Mouse (Mus musculus) kidney, embryonic 16.5 days (tissue): ENCODE measurements at regions not wholly inside any gene's neighbourhood (a gene's known extent, or its start where the extent isn't known, plus 50 kb on each side); places are given as distances from the start of the nearest gene placed in this dataset.
"Not testable (repeated sequence)": the region's sequence is repeated elsewhere in the genome, so short reads cannot be mapped to it uniquely, and the experiment has no call there.

ENCODE experiments used
- ATAC-seq: fragments of 200-750 bp; cut with Nextera tagmentation; 2 replicates; pipeline ENCODE4 v1.8.0; 2017; ENCODE audit warnings: moderate TSS enrichment; ENCODE audit not compliant: low FRiP score, low TSS enrichment
- H3K27ac ChIP-seq: fragments of 300-500 bp; sonication (generic); 2 replicates; pipeline ENCODE4 v1.5.1; 2014; ENCODE audit warnings: low read length
- H3K27me3 ChIP-seq: fragments of 300-500 bp; sonication (generic); 2 replicates; pipeline ENCODE4 v1.6.1; 2014; ENCODE audit warnings: low read length, control low read depth, mixed read lengths; ENCODE audit not compliant: insufficient read depth
- H3K36me3 ChIP-seq: fragments of 300-500 bp; sonication (generic); 2 replicates; pipeline ENCODE4 v1.6.1; 2014; ENCODE audit warnings: low read length, control low read depth, mixed read lengths; ENCODE audit not compliant: insufficient read depth
- H3K4me1 ChIP-seq: fragments of 300-500 bp; sonication (generic); 2 replicates; pipeline ENCODE4 v1.6.1; 2014; ENCODE audit warnings: low read length, control low read depth, mixed read lengths; ENCODE audit not compliant: insufficient read depth
- H3K4me2 ChIP-seq: fragments of 300-500 bp; sonication (generic); replicated peaks from 2 replicates; pipeline ENCODE4 v1.6.1; 2014; ENCODE audit warnings: low read depth, low read length
- H3K4me3 ChIP-seq: fragments of 300-500 bp; sonication (generic); 2 replicates; pipeline ENCODE4 v1.5.1; 2014; ENCODE audit warnings: mild to moderate bottlenecking, low read length
- H3K9ac ChIP-seq: fragments of 300-500 bp; sonication (generic); replicated peaks from 2 replicates; pipeline ENCODE4 v1.6.1; 2014; ENCODE audit warnings: low read length
- H3K9me3 ChIP-seq: fragments of 300-500 bp; sonication (generic); 2 replicates; pipeline ENCODE4 v1.6.1; 2016; ENCODE audit warnings: low read length, control low read depth
- WGBS: fragments of 180-500 bp; shearing (Covaris S2); extraction: QIAGEN DNeasy Blood & Tissue Kit; methylation state at CpG from one replicate; pipeline ENCODE4 v1.1.7; 2014; 5-methylcytosine and 5-hydroxymethylcytosine counted together

DNA sequence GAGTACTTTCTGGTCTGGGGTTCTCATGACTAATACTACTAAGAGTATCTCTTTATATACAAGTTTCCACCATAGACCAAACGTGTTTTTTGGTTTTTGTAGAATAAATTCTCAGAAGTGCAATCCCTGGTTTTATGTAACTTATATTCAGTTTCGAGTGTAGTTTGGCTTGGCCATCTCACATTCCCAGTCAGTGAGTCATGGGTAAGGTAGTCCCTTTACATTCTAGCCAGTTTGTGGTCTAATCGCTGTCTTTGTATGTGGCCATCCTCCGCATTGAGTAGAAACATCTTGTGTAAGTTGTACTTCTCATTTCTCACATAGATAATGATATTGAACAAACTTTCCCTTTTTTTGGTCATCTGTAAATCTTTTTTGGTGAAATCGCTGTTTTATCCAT, 88.3 kb downstream of the Anxa5 start:
- Histone ChIP-seq H3K9ac (no peak overlapping the region), H3K4me3 (no peak overlapping the region), H3K9me3 (no peaks in the 10 kb centered on the region), H3K27me3 (no peaks in the 10 kb centered on the region), H3K27ac (no peak overlapping the region), H3K4me1 (no peaks in the 10 kb centered on the region), H3K4me2 (no peak overlapping the region), H3K36me3 (no peaks in the 10 kb centered on the region)
- 86% methylated on average over 5 of the region's 5 CpGs for WGBS
- ATAC-seq = no peak

- H3K27me3 ChIP-seq = no peaks in the 10 kb centered on the region
- H3K4me3 ChIP-seq = no peak overlapping the region
- H3K36me3 ChIP-seq = no peaks in the 10 kb centered on the region
- WGBS = 87% methylated on average over 4 of the region's 4 CpGs
- H3K4me1 ChIP-seq = no peaks in the 10 kb centered on the region
- no peak overlapping the region for H3K9ac ChIP-seq
- no peak overlapping the region for H3K27ac ChIP-seq
- no peaks in the 10 kb centered on the region for H3K9me3 ChIP-seq
- no peak overlapping the region for H3K4me2 ChIP-seq
- ATAC-seq = no peak
These were observed 92.2 kb downstream of the Anxa5 start for GRCm38 (mm10) chr3:36383438-36383945.

DNA sequence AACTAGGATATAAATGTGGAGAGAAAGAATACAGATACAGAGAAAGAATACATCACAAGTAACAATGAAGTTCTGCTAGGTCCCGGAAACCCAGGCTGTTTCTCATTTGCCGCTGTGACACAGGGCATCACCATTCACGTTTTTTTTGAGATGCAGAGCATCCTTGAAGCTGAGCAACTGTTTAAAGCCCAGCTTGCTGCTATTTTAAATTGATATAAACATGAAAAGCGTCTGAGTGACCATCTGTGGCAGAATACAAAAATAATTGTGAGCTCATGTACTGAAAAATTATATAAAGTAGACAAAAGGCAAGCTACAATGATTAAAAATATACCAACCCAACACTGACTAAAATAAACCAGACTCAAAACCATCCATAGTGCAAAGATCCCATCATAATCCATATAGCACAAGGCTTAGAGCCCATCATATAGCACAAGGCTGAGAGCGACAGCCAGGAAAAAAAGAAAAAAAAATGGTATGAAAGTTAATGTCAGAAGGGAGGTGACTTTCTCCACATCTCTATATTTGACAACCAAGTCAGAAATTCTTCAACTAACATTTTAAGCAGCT, 94.0 kb downstream of the Anxa5 start:
- Histone ChIP-seq H3K9me3 (no peaks in the 10 kb centered on the region), H3K4me3 (no peak overlapping the region), H3K27ac (no peak overlapping the region), H3K27me3 (no peaks in the 10 kb centered on the region), H3K4me2 (no peak overlapping the region), H3K9ac (no peak overlapping the region), H3K4me1 (no peaks in the 10 kb centered on the region), H3K36me3 (no peaks in the 10 kb centered on the region)
- 82% methylated on average over 5 of the region's 5 CpGs for WGBS
- no peak for ATAC-seq

DNA sequence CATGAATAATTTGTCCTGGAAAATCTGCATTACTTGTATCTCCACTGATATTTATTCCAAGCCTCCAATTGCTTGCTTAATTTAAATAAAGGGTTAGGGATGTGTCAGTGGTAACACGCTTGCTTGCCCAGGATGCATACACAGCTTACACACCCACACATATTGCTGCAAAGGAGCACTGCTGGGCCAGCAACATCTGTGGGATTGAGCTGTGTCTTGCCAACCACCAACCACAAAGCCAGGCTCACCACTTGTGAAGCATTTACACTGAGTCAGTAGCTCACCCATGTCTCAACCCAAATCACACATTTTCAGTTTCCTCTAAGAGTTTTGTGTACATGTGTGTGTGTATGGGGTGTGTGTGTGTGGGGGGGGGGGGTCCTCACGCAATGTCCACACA, 100.0 kb downstream of the Anxa5 start:
- Histone ChIP-seq H3K9ac (no peak overlapping the region), H3K4me2 (no peak overlapping the region), H3K4me3 (no peak overlapping the region), H3K27me3 (no peaks in the 10 kb centered on the region), H3K36me3 (no peaks in the 10 kb centered on the region), H3K9me3 (no peaks in the 10 kb centered on the region), H3K27ac (no peak overlapping the region), H3K4me1 (no peaks in the 10 kb centered on the region)
- ATAC-seq = no peak
- 77% methylated on average over 2 of the region's 2 CpGs for WGBS

DNA sequence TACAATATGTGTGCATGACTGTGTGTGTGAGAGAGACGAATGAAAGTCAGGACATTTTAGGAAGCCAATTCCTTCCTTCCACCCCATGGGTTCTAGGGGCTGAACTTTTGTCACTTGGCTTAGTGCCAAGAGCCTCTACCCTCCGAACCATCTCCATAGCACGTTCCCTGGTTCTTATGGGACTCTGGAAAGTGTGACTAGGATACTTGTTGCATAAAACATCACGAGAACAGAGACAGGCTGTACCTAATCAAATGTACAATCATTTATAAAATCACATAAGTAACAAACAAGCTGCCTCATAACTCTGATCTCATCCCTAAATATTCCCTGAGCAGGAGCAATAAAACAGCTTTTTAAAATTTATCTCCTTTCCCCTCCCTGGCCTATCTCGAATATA, 100.8 kb downstream of the Anxa5 start:
- 47% methylated on average over 5 of the region's 5 CpGs for WGBS
- H3K27ac ChIP-seq = no peak overlapping the region
- no peaks in the 10 kb centered on the region for H3K36me3 ChIP-seq
- H3K9me3 ChIP-seq = no peaks in the 10 kb centered on the region
- no peak overlapping the region for H3K9ac ChIP-seq
- H3K4me1 ChIP-seq = no peaks in the 10 kb centered on the region
- H3K27me3 ChIP-seq = no peaks in the 10 kb centered on the region
- no peak for ATAC-seq
- H3K4me2 ChIP-seq = no peak overlapping the region
- H3K4me3 ChIP-seq = no peak overlapping the region

GRCm38 (mm10) chr3:36360933-36361332, 114.8 kb downstream of the Anxa5 start:
- Histone ChIP-seq H3K27ac (no peak overlapping the region), H3K4me2 (no peak overlapping the region), H3K9me3 (no peaks in the 10 kb centered on the region), H3K27me3 (no peaks in the 10 kb centered on the region), H3K4me3 (no peak overlapping the region), H3K4me1 (no peaks in the 10 kb centered on the region), H3K9ac (no peak overlapping the region), H3K36me3 (no peaks in the 10 kb centered on the region)
- ATAC-seq = no peak
- WGBS = 74% methylated on average over 6 of the region's 6 CpGs

- not testable (repeated sequence) for H3K27ac ChIP-seq, H3K4me3 ChIP-seq, H3K9ac ChIP-seq, H3K36me3 ChIP-seq, H3K9me3 ChIP-seq, H3K4me2 ChIP-seq, ATAC-seq, H3K27me3 ChIP-seq, H3K4me1 ChIP-seq
- 80% methylated on average over 3 of the region's 3 CpGs for WGBS
These were observed 121.5 kb downstream of the Anxa5 start for GRCm38 (mm10) chr3:36354201-36354600.

DNA sequence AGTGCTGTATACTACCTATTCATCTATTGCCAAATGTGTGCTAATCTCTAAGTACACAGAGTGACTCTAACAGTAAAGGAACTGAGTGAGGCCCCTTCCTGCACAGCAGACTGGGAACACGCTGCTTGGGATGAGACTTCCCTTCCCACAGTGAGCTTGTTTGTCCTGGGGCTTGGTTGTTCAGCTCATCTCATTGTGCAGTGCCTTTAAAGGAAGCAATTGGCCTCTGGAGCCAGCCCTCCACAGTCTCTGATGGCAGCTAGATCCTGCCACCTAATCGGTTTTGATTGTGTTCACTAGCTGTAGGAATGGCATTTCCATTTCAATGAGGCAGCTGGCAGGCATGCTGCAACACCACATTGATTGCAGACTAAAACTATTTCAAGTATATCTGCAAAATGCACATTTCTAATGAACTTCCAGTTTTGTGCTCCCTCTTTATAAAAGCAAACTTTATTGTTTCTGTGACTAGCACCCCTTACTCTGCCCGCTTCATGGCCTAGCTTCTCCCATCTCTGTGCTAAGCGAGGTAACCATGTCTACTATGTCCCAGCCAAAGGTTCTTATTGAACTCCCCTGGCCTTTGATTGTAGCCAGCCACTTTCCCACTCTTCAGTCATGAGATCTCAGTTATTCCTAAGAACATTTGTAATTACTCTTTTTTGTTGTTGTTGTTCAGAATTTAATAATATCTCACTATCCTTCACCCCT, 123.5 kb downstream of the Anxa5 start:
- WGBS = 54% methylated on average over 4 of the region's 4 CpGs
- H3K9me3 ChIP-seq = peaks cover 3% of the 10 kb centered on the region; the same call in 1 of the 2 replicates
- no peak overlapping the region for H3K4me3 ChIP-seq
- no peak for ATAC-seq
- no peaks in the 10 kb centered on the region for H3K4me1 ChIP-seq
- no peaks in the 10 kb centered on the region for H3K36me3 ChIP-seq
- no peak overlapping the region for H3K4me2 ChIP-seq
- no peak overlapping the region for H3K9ac ChIP-seq
- H3K27me3 ChIP-seq = no peaks in the 10 kb centered on the region
- H3K27ac ChIP-seq = no peak overlapping the region

DNA sequence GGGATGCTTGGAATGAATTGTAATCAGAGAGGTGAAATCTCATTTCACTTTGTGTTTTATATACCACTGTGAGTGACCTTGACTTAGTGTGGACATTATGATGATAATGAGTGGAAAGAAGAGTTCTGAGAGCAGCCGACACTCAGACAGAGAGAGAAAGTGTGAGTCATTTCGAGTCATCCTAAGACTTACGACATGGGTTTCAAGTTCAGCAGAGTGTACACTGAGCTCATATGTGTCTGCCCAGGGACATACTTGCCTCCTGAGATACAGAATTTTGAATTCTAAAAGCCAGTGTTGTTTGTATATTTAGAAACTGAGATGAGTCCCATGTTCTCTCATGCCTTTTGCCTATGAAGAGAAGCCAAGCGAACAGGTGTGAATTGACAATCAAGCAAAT, 126.6 kb downstream of the Anxa5 start:
- Histone ChIP-seq H3K27me3 (no peaks in the 10 kb centered on the region), H3K4me3 (no peak overlapping the region), H3K9me3 (peaks cover 3% of the 10 kb centered on the region; the same call in 1 of the 2 replicates), H3K27ac (no peak overlapping the region), H3K4me1 (no peaks in the 10 kb centered on the region), H3K9ac (no peak overlapping the region), H3K36me3 (no peaks in the 10 kb centered on the region), H3K4me2 (no peak overlapping the region)
- no peak for ATAC-seq
- 78% methylated on average over 4 of the region's 4 CpGs for WGBS

GRCm38 (mm10) chr3:36340889-36341533, 118.9 kb upstream of the Qrfpr start:
- no peaks in the 10 kb centered on the region for H3K4me1 ChIP-seq
- no peak overlapping the region for H3K4me2 ChIP-seq
- no peak overlapping the region for H3K4me3 ChIP-seq
- H3K9ac ChIP-seq = no peak overlapping the region
- H3K27ac ChIP-seq = no peak overlapping the region
- no peaks in the 10 kb centered on the region for H3K27me3 ChIP-seq
- 53% methylated on average over 6 of the region's 6 CpGs for WGBS
- H3K36me3 ChIP-seq = no peaks in the 10 kb centered on the region
- no peaks in the 10 kb centered on the region for H3K9me3 ChIP-seq
- peak; percentile 39; the same call in 1 of the 2 replicates for ATAC-seq
